Mouse (Mus musculus) cerebellum, postnatal 25 days (tissue): ENCODE data around the gene Ppp2ca.
A peak's percentile ranks its signal among the peaks of the same experiment; 100 is the strongest.

Experiments
- DNase-seq, 2 experiments: peaks; one replicate each; pipeline ENCODE4 v3.0.0; 2021; ENCODE audit warnings: mixed read lengths in 2 of 2

The Ppp2ca gene

GRCm38 (mm10) chr11:52098398-52098946 is at the start of gene Ppp2ca:
Ppp2ca (plus strand) TSS chr11:52098681.
- peak; percentile 99 for DNase-seq

- no peak for DNase-seq
These were observed 45.1 kb upstream of the Ppp2ca start for GRCm38 (mm10) chr11:52053371-52053770.

- no peak for DNase-seq
These were observed 43.8 kb upstream of the Ppp2ca start for GRCm38 (mm10) chr11:52054728-52055127.

GRCm38 (mm10) chr11:52056198-52056597 is 42.3 kb upstream of the Ppp2ca start:
- DNase-seq, result no peak

- DNase-seq, result no peak
These were observed 39.5 kb upstream of the Ppp2ca start for GRCm38 (mm10) chr11:52059001-52059400.

GRCm38 (mm10) chr11:52060315-52060714 is 38.2 kb upstream of the Ppp2ca start:
- no peak for DNase-seq

- no peak for DNase-seq
These were observed 36.1 kb upstream of the Ppp2ca start for GRCm38 (mm10) chr11:52062406-52062805.

- no peak for DNase-seq
These were observed 34.1 kb upstream of the Ppp2ca start for GRCm38 (mm10) chr11:52064398-52064797.

- DNase-seq, result no peak
These were observed 32.6 kb upstream of the Ppp2ca start for GRCm38 (mm10) chr11:52065841-52066240.

GRCm38 (mm10) chr11:52071768-52072167 is 26.7 kb upstream of the Ppp2ca start:
- DNase-seq, result no peak

- no peak for DNase-seq
These were observed 24.8 kb upstream of the Ppp2ca start for GRCm38 (mm10) chr11:52073528-52074170.

GRCm38 (mm10) chr11:52074626-52075470 is 23.6 kb upstream of the Ppp2ca start:
- DNase-seq, result no peak

- no peak for DNase-seq
These were observed 22.5 kb upstream of the Ppp2ca start for GRCm38 (mm10) chr11:52075794-52076633.

GRCm38 (mm10) chr11:52076742-52077352 is 21.6 kb upstream of the Ppp2ca start:
- DNase-seq, result no peak

- no peak for DNase-seq
These were observed 20.5 kb upstream of the Ppp2ca start for GRCm38 (mm10) chr11:52077939-52078338.

GRCm38 (mm10) chr11:52079978-52080377 is 18.5 kb upstream of the Ppp2ca start:
- DNase-seq, result no peak

GRCm38 (mm10) chr11:52080656-52081055 is 17.8 kb upstream of the Ppp2ca start:
- DNase-seq, result no peak

- no peak for DNase-seq
These were observed 12.7 kb upstream of the Ppp2ca start for GRCm38 (mm10) chr11:52085857-52086203.

GRCm38 (mm10) chr11:52086204-52086864 is 12.1 kb upstream of the Ppp2ca start:
- DNase-seq, result peak in 1 of 2 experiments; percentile 31

- DNase-seq, result no peak
These were observed 9.2 kb upstream of the Ppp2ca start for GRCm38 (mm10) chr11:52089291-52089690.

- no peak for DNase-seq
These were observed 7.2 kb upstream of the Ppp2ca start for GRCm38 (mm10) chr11:52091261-52091660.

GRCm38 (mm10) chr11:52094568-52094967 is 3.9 kb upstream of the Ppp2ca start:
- no peak for DNase-seq
